Mouse (Mus musculus) CD4-positive helper T cell, adult 2 months (primary cell): ENCODE results near the gene Rwdd3.

ENCODE experiments used
- DNase-seq: peaks from one replicate; pipeline ENCODE4 v3.0.0-alpha.2; 2012; ENCODE audit warnings: low read depth, missing footprints, low spot score

The Rwdd3 gene

GRCm38 (mm10) chr3:121160424-121160823, 11.1 kb downstream of the Rwdd3 start:
- DNase-seq: no peak

- no peak for DNase-seq
Measured at GRCm38 (mm10) chr3:121159566-121159965, 11.9 kb downstream of the Rwdd3 start.

- DNase-seq: no peak
Measured at GRCm38 (mm10) chr3:121158901-121159351, 12.6 kb downstream of the Rwdd3 start.

- DNase-seq: no peak
Measured at GRCm38 (mm10) chr3:121157546-121158330, 13.8 kb downstream of the Rwdd3 start.

- no peak for DNase-seq
Measured at GRCm38 (mm10) chr3:121156451-121157186, 14.9 kb downstream of the Rwdd3 start.

GRCm38 (mm10) chr3:121156043-121156442, 15.5 kb downstream of the Rwdd3 start:
- no peak for DNase-seq

GRCm38 (mm10) chr3:121133937-121134336, 37.6 kb downstream of the Rwdd3 start:
- no peak for DNase-seq

GRCm38 (mm10) chr3:121133039-121133438, 38.5 kb downstream of the Rwdd3 start:
- DNase-seq: no peak

GRCm38 (mm10) chr3:121127171-121127570, 44.3 kb downstream of the Rwdd3 start:
- DNase-seq: no peak

GRCm38 (mm10) chr3:121126476-121126875, 45.0 kb downstream of the Rwdd3 start:
- DNase-seq: no peak

GRCm38 (mm10) chr3:121121072-121121471, 50.4 kb downstream of the Rwdd3 start:
- DNase-seq: no peak

GRCm38 (mm10) chr3:121116590-121116989, 54.9 kb downstream of the Rwdd3 start:
- no peak for DNase-seq

- DNase-seq: no peak
Measured at GRCm38 (mm10) chr3:121116067-121116466, 55.4 kb downstream of the Rwdd3 start.

- no peak for DNase-seq
Measured at GRCm38 (mm10) chr3:121111068-121111467, 60.4 kb downstream of the Rwdd3 start.

GRCm38 (mm10) chr3:121110430-121110829, 61.1 kb downstream of the Rwdd3 start:
- DNase-seq: no peak

GRCm38 (mm10) chr3:121107481-121107880, 64.0 kb downstream of the Rwdd3 start:
- DNase-seq: no peak

GRCm38 (mm10) chr3:121105408-121105708, 66.1 kb downstream of the Rwdd3 start:
- DNase-seq: no peak
